Mouse (Mus musculus): Measurements from ENCODE around the gene Spaca6.

Spaca6 gene

GRCm38 (mm10) chr17:17870892-17871550, 44.1 kb downstream of the Spaca6 start:
- TF ChIP-seq NANOG (IDR thresholded peaks at IDR 0.05; ENCODE audit: borderline replicate concordance, low read length) (no peak), POU5F1 (IDR thresholded peaks at IDR 0.05; ENCODE audit: borderline replicate concordance, low read length) (no peak), CTCF (conservative IDR thresholded peaks at IDR 0.05; ENCODE audit: low read length) (no peak)
- Histone ChIP-seq H3K27me3 (ENCODE audit: insufficient read depth, low read length) (no peaks in the 10 kb centered on the region), H3K4me1 (replicated peaks; ENCODE audit: low read depth, low read length) (no peaks in the 10 kb centered on the region), H3K4me3 (replicated peaks; ENCODE audit: low read length) (no peak overlapping the region), H3K9me3 (ENCODE audit: low read length) (no peaks in the 10 kb centered on the region), H3K36me3 (ENCODE audit: insufficient read depth, low read length) (no peaks in the 10 kb centered on the region)

GRCm38 (mm10) chr17:17871697-17872096, 44.7 kb downstream of the Spaca6 start:
- Histone ChIP-seq H3K36me3 (ENCODE audit: insufficient read depth, low read length) (no peaks in the 10 kb centered on the region), H3K4me1 (replicated peaks; ENCODE audit: low read depth, low read length) (no peaks in the 10 kb centered on the region), H3K4me3 (replicated peaks; ENCODE audit: low read length) (no peak overlapping the region), H3K9me3 (ENCODE audit: low read length) (no peaks in the 10 kb centered on the region), H3K27me3 (ENCODE audit: insufficient read depth, low read length) (no peaks in the 10 kb centered on the region)
- TF ChIP-seq POU5F1 (IDR thresholded peaks at IDR 0.05; ENCODE audit: borderline replicate concordance, low read length): no peak
- no peak for TF ChIP-seq NANOG (IDR thresholded peaks at IDR 0.05; ENCODE audit: borderline replicate concordance, low read length)
- no peak for TF ChIP-seq CTCF (conservative IDR thresholded peaks at IDR 0.05; ENCODE audit: low read length)

- Histone ChIP-seq H3K4me1 (replicated peaks; ENCODE audit: low read depth, low read length) (no peaks in the 10 kb centered on the region), H3K4me3 (replicated peaks; ENCODE audit: low read length) (no peak overlapping the region), H3K27me3 (ENCODE audit: insufficient read depth, low read length) (no peaks in the 10 kb centered on the region), H3K9me3 (ENCODE audit: low read length) (no peaks in the 10 kb centered on the region), H3K36me3 (ENCODE audit: insufficient read depth, low read length) (no peaks in the 10 kb centered on the region)
- TF ChIP-seq NANOG (IDR thresholded peaks at IDR 0.05; ENCODE audit: borderline replicate concordance, low read length) (no peak), POU5F1 (IDR thresholded peaks at IDR 0.05; ENCODE audit: borderline replicate concordance, low read length) (no peak), CTCF (conservative IDR thresholded peaks at IDR 0.05; ENCODE audit: low read length) (no peak)
These were observed 52.4 kb downstream of the Spaca6 start for GRCm38 (mm10) chr17:17879347-17879746.

GRCm38 (mm10) chr17:17882672-17883071, 55.7 kb downstream of the Spaca6 start:
- TF ChIP-seq POU5F1 (IDR thresholded peaks at IDR 0.05; ENCODE audit: borderline replicate concordance, low read length) (no peak), NANOG (IDR thresholded peaks at IDR 0.05; ENCODE audit: borderline replicate concordance, low read length) (no peak), CTCF (conservative IDR thresholded peaks at IDR 0.05; ENCODE audit: low read length) (no peak)
- Histone ChIP-seq H3K4me1 (replicated peaks; ENCODE audit: low read depth, low read length) (no peaks in the 10 kb centered on the region), H3K36me3 (ENCODE audit: insufficient read depth, low read length) (no peaks in the 10 kb centered on the region), H3K27me3 (ENCODE audit: insufficient read depth, low read length) (no peaks in the 10 kb centered on the region), H3K4me3 (replicated peaks; ENCODE audit: low read length) (no peak overlapping the region), H3K9me3 (ENCODE audit: low read length) (no peaks in the 10 kb centered on the region)

- Histone ChIP-seq H3K36me3 (ENCODE audit: insufficient read depth, low read length) (no peaks in the 10 kb centered on the region), H3K4me3 (replicated peaks; ENCODE audit: low read length) (no peak within 1 kb of the TSS), H3K9me3 (ENCODE audit: low read length) (no peaks in the 10 kb centered on the region), H3K27me3 (ENCODE audit: insufficient read depth, low read length) (no peaks in the 10 kb centered on the region), H3K4me1 (replicated peaks; ENCODE audit: low read depth, low read length) (no peaks in the 10 kb centered on the region)
- TF ChIP-seq NANOG (IDR thresholded peaks at IDR 0.05; ENCODE audit: borderline replicate concordance, low read length) (no peak), CTCF (conservative IDR thresholded peaks at IDR 0.05; ENCODE audit: low read length) (no peak), POU5F1 (IDR thresholded peaks at IDR 0.05; ENCODE audit: borderline replicate concordance, low read length) (no peak)
These were observed 56.9 kb downstream of the Spaca6 start, which contains the start of gene Fpr1 for GRCm38 (mm10) chr17:17883840-17884239. Fpr1 (minus strand) TSS chr17:17883940.

GRCm38 (mm10) chr17:17887774-17888248, 60.9 kb downstream of the Spaca6 start, which contains the start of the genes Fpr2 and Fpr3:
Fpr2 (plus strand) TSS chr17:17887824.
Fpr3 (plus strand) TSS chr17:17887852.
- H3K4me3 ChIP-seq (replicated peaks; ENCODE audit: low read length): no peak within 1 kb of the TSS
- H3K9me3 ChIP-seq (ENCODE audit: low read length): no peaks in the 10 kb centered on the region
- H3K36me3 ChIP-seq (ENCODE audit: insufficient read depth, low read length): no peaks in the 10 kb centered on the region
- TF ChIP-seq POU5F1 (IDR thresholded peaks at IDR 0.05; ENCODE audit: borderline replicate concordance, low read length) (no peak), CTCF (conservative IDR thresholded peaks at IDR 0.05; ENCODE audit: low read length) (no peak), NANOG (IDR thresholded peaks at IDR 0.05; ENCODE audit: borderline replicate concordance, low read length) (no peak)
- no peaks in the 10 kb centered on the region for H3K4me1 ChIP-seq (replicated peaks; ENCODE audit: low read depth, low read length)
- no peaks in the 10 kb centered on the region for H3K27me3 ChIP-seq (ENCODE audit: insufficient read depth, low read length)

- Histone ChIP-seq H3K4me3 (replicated peaks; ENCODE audit: low read length) (no peak overlapping the region), H3K4me1 (replicated peaks; ENCODE audit: low read depth, low read length) (no peaks in the 10 kb centered on the region), H3K27me3 (ENCODE audit: insufficient read depth, low read length) (no peaks in the 10 kb centered on the region), H3K36me3 (ENCODE audit: insufficient read depth, low read length) (no peaks in the 10 kb centered on the region), H3K9me3 (ENCODE audit: low read length) (no peaks in the 10 kb centered on the region)
- TF ChIP-seq POU5F1 (IDR thresholded peaks at IDR 0.05; ENCODE audit: borderline replicate concordance, low read length): no peak
- TF ChIP-seq NANOG (IDR thresholded peaks at IDR 0.05; ENCODE audit: borderline replicate concordance, low read length): no peak
- no peak for TF ChIP-seq CTCF (conservative IDR thresholded peaks at IDR 0.05; ENCODE audit: low read length)
These were observed 62.9 kb downstream of the Spaca6 start for GRCm38 (mm10) chr17:17889732-17890425.

All from E14TG2a.4 (cell line).